Mouse (Mus musculus) heart, adult 2 months (tissue): ENCODE measurements around the gene Smpdl3b.

ENCODE experiments used
- EP300 ChIP-seq: fragments of 200-500 bp; IDR thresholded peaks from 2 replicates; pipeline ENCODE4 v1.6.1; 2011; ENCODE audit warnings: low read depth, low read length, control low read depth; ENCODE audit not compliant: insufficient read depth
- POLR2A ChIP-seq: fragments of 200-500 bp; IDR thresholded peaks from 2 replicates; pipeline ENCODE4 v1.6.1; 2011; ENCODE audit warnings: mild to moderate bottlenecking, low read depth, low read length, control low read depth; ENCODE audit not compliant: insufficient read depth

GRCm38 (mm10) chr4:132749258-132749982 is 7.6 kb downstream of the Smpdl3b start:
- TF ChIP-seq EP300 (no peak), POLR2A (no peak)
